Mouse (Mus musculus) liver, postnatal 0 days (tissue): ENCODE data around the gene Cxcl17. TPM values are rescaled to one million over a fixed set of nuclear protein-coding genes. Genes with fewer than 3 reads are reported as not detected.

Experiments used
- ATAC-seq: fragments of 200-750 bp; cut with Nextera tagmentation; 2 replicates; pipeline ENCODE4 v1.8.0; 2017; ENCODE audit warnings: mild to moderate bottlenecking, moderate library complexity
- DNase-seq: peaks from one replicate; pipeline ENCODE4 v3.0.0-alpha.2; 2016
- H3K27ac ChIP-seq: fragments of 300-500 bp; sonication (generic); 2 replicates; pipeline ENCODE4 v1.5.1; 2014; ENCODE audit warnings: antibody characterized with exemption, moderate library complexity, mild to moderate bottlenecking, low read depth
- H3K27me3 ChIP-seq: fragments of 300-500 bp; sonication (generic); 2 replicates; pipeline ENCODE4 v1.6.1; 2014; ENCODE audit warnings: low read length, control low read depth, mixed read lengths; ENCODE audit not compliant: insufficient read depth
- H3K36me3 ChIP-seq: fragments of 300-500 bp; sonication (generic); replicated peaks from 2 replicates; pipeline ENCODE4 v1.6.1; 2014; ENCODE audit warnings: mild to moderate bottlenecking, control low read depth, low read length, moderate library complexity, mixed read lengths; ENCODE audit not compliant: insufficient read depth
- H3K4me1 ChIP-seq: fragments of 300-500 bp; sonication (generic); 2 replicates; pipeline ENCODE4 v1.6.1; 2014; ENCODE audit warnings: antibody characterized with exemption, mild to moderate bottlenecking, control low read depth; ENCODE audit not compliant: insufficient read depth
- H3K4me2 ChIP-seq: fragments of 300-500 bp; sonication (generic); 2 replicates; pipeline ENCODE4 v1.6.1; 2014; ENCODE audit warnings: low read depth, mild to moderate bottlenecking, low read length, moderate library complexity, mixed read lengths
- H3K4me3 ChIP-seq: fragments of 300-500 bp; sonication (generic); 2 replicates; pipeline ENCODE4 v1.5.1; 2014; ENCODE audit warnings: low read depth, low read length
- H3K9ac ChIP-seq: fragments of 300-500 bp; sonication (generic); replicated peaks from 2 replicates; pipeline ENCODE4 v1.6.1; 2014; ENCODE audit warnings: mild to moderate bottlenecking, moderate library complexity
- H3K9me3 ChIP-seq: fragments of 300-500 bp; sonication (generic); 2 replicates; pipeline ENCODE4 v1.6.1; 2016; ENCODE audit warnings: mild to moderate bottlenecking, control low read depth, low read length, mixed read lengths
- CTCF ChIP-seq: sonication (generic); IDR thresholded peaks from 2 replicates; pipeline ENCODE4 v1.5.1; 2016; ENCODE audit warnings: antibody characterized with exemption, low read depth
- EP300 ChIP-seq: IDR thresholded peaks from 2 replicates; pipeline ENCODE4 v1.6.1; 2016; ENCODE audit warnings: antibody characterized with exemption, low read depth, mild to moderate bottlenecking
- WGBS: fragments of 180-500 bp; shearing (Covaris S2); extraction: QIAGEN DNeasy Blood & Tissue Kit; methylation state at CpG from one replicate; pipeline ENCODE4 v1.1.7; 2014; ENCODE audit not compliant: insufficient replicate concordance; 5-methylcytosine and 5-hydroxymethylcytosine counted together
- polyA plus RNA-seq: library from polyadenylated mRNA; unstranded; fragments of >200 nt; fragmentation: Nextera tagmentation; extraction: Ambion mirVana; gene quantifications from 2 replicates; pipeline ENCODE4 v1.2.1, GENCODE M21; 2015

Gene Cxcl17
- polyA plus RNA-seq, 1 experiment from 2014 or later = not detected

DNA sequence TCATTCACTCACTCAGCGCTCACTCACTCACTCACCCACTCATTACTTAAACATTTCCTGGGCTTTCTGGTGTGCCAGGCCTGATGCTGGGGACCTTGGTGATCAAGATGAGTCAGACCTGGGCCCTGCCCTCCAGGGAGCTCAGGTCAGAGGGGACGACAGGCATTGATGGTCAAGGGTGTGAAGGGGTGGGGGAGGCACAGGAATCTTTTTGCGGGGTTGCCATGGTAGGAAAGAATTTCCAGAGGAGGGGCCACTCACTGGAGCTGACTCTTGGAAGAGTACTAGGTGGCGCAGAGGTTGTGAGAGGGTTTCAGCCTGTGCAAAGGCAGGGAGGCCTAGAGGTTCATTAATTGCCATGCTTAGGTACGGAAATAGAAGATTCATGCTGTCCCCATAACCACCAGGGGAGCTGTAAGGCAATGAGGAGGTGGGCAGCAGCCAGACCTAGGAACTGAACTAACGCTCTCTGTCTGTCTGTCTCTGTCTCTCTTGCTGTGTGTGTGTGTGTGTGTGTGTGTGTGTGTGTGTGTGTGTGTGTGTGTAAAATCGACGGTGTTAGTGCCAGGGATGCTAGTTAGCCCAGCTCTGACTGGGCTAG lies 35.5 kb downstream of the Cxcl17 start:
- no peaks in the 10 kb centered on the region for H3K9me3 ChIP-seq
- H3K9ac ChIP-seq = no peak overlapping the region
- H3K27me3 ChIP-seq = no peaks in the 10 kb centered on the region
- peaks cover 15% of the 10 kb centered on the region for H3K4me1 ChIP-seq
- peaks cover 15% of the 10 kb centered on the region for H3K36me3 ChIP-seq
- no peak overlapping the region for H3K27ac ChIP-seq
- H3K4me2 ChIP-seq = peak overlapping the region; percentile 57; the same call in 1 of the 2 replicates
- DNase-seq = no peak
- TF ChIP-seq CTCF (peak; percentile 37), EP300 (no peak)
- H3K4me3 ChIP-seq = no peak overlapping the region; the same call in 1 of the 2 replicates
- 62% methylated on average over 8 of the region's 8 CpGs for WGBS
- no peak for ATAC-seq

DNA sequence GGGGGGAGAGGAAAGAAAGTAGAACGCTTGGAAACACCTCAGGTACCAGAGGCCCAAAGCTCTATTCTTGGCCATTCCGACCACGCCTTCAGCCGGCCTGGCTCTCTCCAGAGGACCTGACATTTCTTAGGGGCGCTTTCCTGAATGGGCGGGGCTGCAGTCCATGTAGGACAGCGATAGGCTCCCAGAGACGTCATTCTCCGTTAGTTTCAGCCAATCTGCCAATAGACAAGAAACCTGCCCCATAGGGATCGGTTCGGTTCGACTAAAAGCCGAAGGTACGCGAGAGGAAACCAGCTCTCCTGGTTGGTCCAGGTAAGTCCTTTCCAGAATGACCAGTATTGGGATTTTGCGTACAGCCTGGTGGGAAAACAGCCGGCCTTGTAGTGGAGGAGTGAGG lies 36.1 kb downstream of the Cxcl17 start:
- Histone ChIP-seq H3K36me3 (peaks cover 10% of the 10 kb centered on the region), H3K4me1 (peaks cover 15% of the 10 kb centered on the region), H3K4me3 (no peak overlapping the region; the same call in 1 of the 2 replicates), H3K9ac (no peak overlapping the region), H3K9me3 (no peaks in the 10 kb centered on the region), H3K4me2 (peak overlapping the region; percentile 57), H3K27me3 (no peaks in the 10 kb centered on the region), H3K27ac (no peak overlapping the region)
- TF ChIP-seq EP300 (no peak), CTCF (no peak)
- DNase-seq (peak; percentile 73), ATAC-seq (peak; percentile 47)
- WGBS = 11% methylated on average over 17 of the region's 17 CpGs

DNA sequence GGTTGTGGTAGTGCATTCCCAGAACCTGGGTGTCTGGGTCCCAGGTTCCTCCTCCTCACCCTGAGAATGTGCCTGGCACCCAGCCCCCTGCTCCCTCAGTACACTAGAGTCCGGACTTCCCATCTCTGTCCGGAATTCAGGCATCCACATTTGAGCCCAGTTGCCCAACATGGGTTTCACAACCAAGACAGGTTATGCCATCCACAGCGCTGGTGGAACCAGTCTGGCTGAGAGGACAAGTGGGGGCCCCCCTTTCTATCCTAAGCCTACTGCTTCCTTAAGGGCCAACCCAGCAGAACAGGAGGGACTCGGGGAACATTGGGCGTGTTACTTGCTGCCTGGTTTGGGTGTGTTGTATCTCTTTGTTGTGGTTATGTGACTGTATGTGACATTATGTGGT lies 40.2 kb downstream of the Cxcl17 start:
- H3K27me3 ChIP-seq = peaks cover 27% of the 10 kb centered on the region
- H3K4me3 ChIP-seq = no peak overlapping the region
- H3K4me1 ChIP-seq = peaks cover 3% of the 10 kb centered on the region; the same call in 1 of the 2 replicates
- no peak for TF ChIP-seq CTCF
- no peak for TF ChIP-seq EP300
- 60% methylated on average over 5 of the region's 5 CpGs for WGBS
- H3K36me3 ChIP-seq = no peaks in the 10 kb centered on the region
- no peak overlapping the region for H3K9ac ChIP-seq
- H3K9me3 ChIP-seq = no peaks in the 10 kb centered on the region
- ATAC-seq (peak; percentile 28; the same call in 1 of the 2 replicates), DNase-seq (peak; percentile 61)
- H3K4me2 ChIP-seq = no peak overlapping the region
- H3K27ac ChIP-seq = no peak overlapping the region

DNA sequence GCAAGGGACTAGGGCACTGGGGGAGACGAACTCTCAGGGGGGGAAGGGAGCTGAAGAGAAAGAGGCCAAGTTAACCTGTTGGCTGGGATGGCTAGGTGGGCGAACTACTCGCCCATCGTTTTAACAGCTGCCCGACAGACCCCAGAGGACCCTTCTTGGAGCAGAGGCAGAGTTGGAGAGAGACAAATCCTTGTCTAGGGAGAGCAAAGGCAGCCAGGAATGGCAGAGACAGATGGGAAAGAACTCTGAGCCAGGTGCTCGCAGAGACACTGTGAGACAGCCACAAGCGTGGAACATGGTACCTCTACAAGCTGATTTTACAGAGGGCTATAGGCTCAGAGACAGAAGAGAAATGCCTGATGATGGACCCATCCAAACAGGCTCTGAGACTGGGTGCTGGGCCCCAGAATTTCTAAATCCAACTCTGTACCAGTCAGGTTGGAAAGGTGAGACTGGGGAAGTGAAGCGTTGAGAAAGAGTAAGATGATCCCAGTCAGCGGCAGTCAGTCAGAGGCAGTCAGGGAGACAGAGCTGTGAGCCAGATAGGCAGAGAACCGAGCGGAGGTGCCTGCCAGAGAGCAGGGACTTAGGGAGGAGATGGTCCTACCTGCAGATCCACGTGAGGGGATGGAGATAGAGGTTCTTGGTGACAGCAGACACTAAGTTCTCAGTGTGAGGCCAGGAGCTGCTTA lies 43.5 kb downstream of the Cxcl17 start, which contains the start of gene Cnfn:
Gene Cnfn, minus strand, starts transcription at position 667 of the 692 bp plus-strand sequence.
- Histone ChIP-seq H3K4me2 (no peak within 1 kb of the TSS), H3K9ac (no peak within 1 kb of the TSS), H3K4me3 (no peak within 1 kb of the TSS), H3K27ac (no peak within 1 kb of the TSS), H3K27me3 (peaks cover 44% of the 10 kb centered on the region), H3K9me3 (no peaks in the 10 kb centered on the region), H3K4me1 (no peaks in the 10 kb centered on the region), H3K36me3 (no peaks in the 10 kb centered on the region)
- no peak for TF ChIP-seq CTCF
- no peak for TF ChIP-seq EP300
- DNase-seq (no peak), ATAC-seq (no peak)
- WGBS = 47% methylated on average over 12 of the region's 12 CpGs

- Histone ChIP-seq H3K4me3 (no peak overlapping the region), H3K4me2 (no peak overlapping the region), H3K36me3 (no peaks in the 10 kb centered on the region), H3K9ac (no peak overlapping the region), H3K4me1 (no peaks in the 10 kb centered on the region), H3K9me3 (no peaks in the 10 kb centered on the region), H3K27me3 (peaks cover 44% of the 10 kb centered on the region), H3K27ac (no peak overlapping the region)
- TF ChIP-seq EP300 = no peak
- no peak for TF ChIP-seq CTCF
- WGBS = 30% methylated on average over 12 of the region's 12 CpGs
- DNase-seq (no peak), ATAC-seq (no peak)
Measured at GRCm38 (mm10) chr7:25368333-25368732, 44.4 kb downstream of the Cxcl17 start.

DNA sequence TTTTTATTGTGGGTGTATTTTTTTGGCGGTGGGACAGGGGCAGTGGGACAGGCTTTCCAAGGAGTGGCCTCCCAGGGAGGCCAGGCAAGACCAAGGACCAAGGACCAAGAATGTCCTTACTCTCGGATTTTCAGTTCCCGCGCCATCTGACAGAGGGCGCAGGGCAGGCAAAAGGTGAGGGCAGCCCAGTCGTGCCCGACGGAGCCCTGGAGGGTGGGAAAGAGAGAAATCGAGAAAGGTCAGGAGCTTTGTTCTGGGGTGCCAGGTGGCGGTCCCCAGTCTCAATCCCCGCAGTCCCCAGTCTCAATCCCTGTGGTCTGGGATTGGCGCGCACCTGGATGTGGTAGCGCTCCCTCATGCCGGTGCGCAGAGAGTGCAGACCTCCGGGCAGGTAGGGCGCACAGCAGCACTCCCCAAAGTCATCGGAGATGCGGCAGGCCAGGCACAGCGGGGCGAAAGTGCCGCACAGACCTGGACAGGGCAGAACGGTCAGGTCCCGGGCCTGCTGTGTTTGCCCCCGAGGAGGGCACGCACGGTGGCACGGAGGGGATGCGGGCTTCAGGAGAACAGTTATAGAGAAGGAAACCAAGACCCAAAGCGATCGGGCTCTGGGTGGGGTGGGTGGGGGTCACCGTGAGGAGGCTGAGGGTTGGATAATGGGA lies 44.9 kb downstream of the Cxcl17 start:
- WGBS = 2% methylated on average over 33 of the region's 33 CpGs
- Histone ChIP-seq H3K36me3 (no peaks in the 10 kb centered on the region), H3K9me3 (no peaks in the 10 kb centered on the region), H3K27me3 (peaks cover 44% of the 10 kb centered on the region), H3K27ac (no peak overlapping the region), H3K4me3 (no peak overlapping the region), H3K4me1 (no peaks in the 10 kb centered on the region), H3K9ac (no peak overlapping the region), H3K4me2 (0 out of 2 replicates have a peak overlapping the region, but pooled peaks have one; percentile 26)
- TF ChIP-seq EP300 (no peak), CTCF (peak; percentile 55)
- ATAC-seq (no peak), DNase-seq (no peak)
